Mouse (Mus musculus): ENCODE data around the gene March8. TPM values are rescaled to one million over a fixed set of nuclear protein-coding genes. Genes with fewer than 3 reads are reported as not detected.

March8 gene
- polyA plus RNA-seq (2016; fragmentation: Nextera tagmentation; extraction: Ambion mirVana), result 25.8 and 29.6 TPM in 2 replicates

GRCm38 (mm10) chr6:116337835-116338501 lies at the start of gene March8:
TSS of gene March8 (plus strand) at chr6:116338024.
- peak within 1 kb of the TSS; percentile 91 for H3K27ac ChIP-seq
- under 1% methylated on average over 75 of the region's 75 CpGs for WGBS

GRCm38 (mm10) chr6:116311411-116311810 lies 26.4 kb upstream of the March8 start:
- Histone ChIP-seq H3K4me3 (no peak overlapping the region), H3K4me1 (peaks cover 9% of the 10 kb centered on the region; the same call in 1 of the 2 replicates), H3K27me3 (ENCODE audit: insufficient read depth, poor library complexity, severe bottlenecking) (no peaks in the 10 kb centered on the region), H3K36me3 (no peaks in the 10 kb centered on the region), H3K27ac (no peak overlapping the region), H3K9me3 (no peaks in the 10 kb centered on the region)
- 92% methylated on average over 2 of the region's 2 CpGs for WGBS
- no peak for DNase-seq (ENCODE audit: low spot score)

More at GRCm38 (mm10) chr6:116337835-116338501, at the start of gene March8:
- H3K4me3 ChIP-seq, result peak within 1 kb of the TSS; percentile 97
- H3K36me3 ChIP-seq, result no peaks in the 10 kb centered on the region
- H3K4me1 ChIP-seq, result no peaks in the 10 kb centered on the region
- DNase-seq (ENCODE audit: low spot score), result peak; percentile 94
- H3K27me3 ChIP-seq (ENCODE audit: insufficient read depth, poor library complexity, severe bottlenecking), result 0 out of 2 replicates have a peak, but pooled peaks cover 12% of the 10 kb centered on the region
- no peaks in the 10 kb centered on the region for H3K9me3 ChIP-seq

- Histone ChIP-seq H3K4me1 (peaks cover 2% of the 10 kb centered on the region; the same call in 1 of the 2 replicates), H3K4me3 (no peak overlapping the region), H3K36me3 (no peaks in the 10 kb centered on the region), H3K27ac (no peak overlapping the region), H3K9me3 (no peaks in the 10 kb centered on the region), H3K27me3 (ENCODE audit: insufficient read depth, poor library complexity, severe bottlenecking) (no peaks in the 10 kb centered on the region)
- no peak for DNase-seq (ENCODE audit: low spot score)
- WGBS, result 74% methylated on average over 3 of the region's 3 CpGs
Measured at GRCm38 (mm10) chr6:116319259-116319658, 18.6 kb upstream of the March8 start.

GRCm38 (mm10) chr6:116326641-116327040 lies 11.2 kb upstream of the March8 start:
- no peak overlapping the region for H3K27ac ChIP-seq
- DNase-seq (ENCODE audit: low spot score), result no peak
- no peaks in the 10 kb centered on the region for H3K27me3 ChIP-seq (ENCODE audit: insufficient read depth, poor library complexity, severe bottlenecking)
- H3K36me3 ChIP-seq, result no peaks in the 10 kb centered on the region
- no peaks in the 10 kb centered on the region for H3K4me1 ChIP-seq
- no peak overlapping the region for H3K4me3 ChIP-seq
- H3K9me3 ChIP-seq, result no peaks in the 10 kb centered on the region
- 81% methylated on average over 3 of the region's 3 CpGs for WGBS

- no peak for DNase-seq (ENCODE audit: low spot score)
- Histone ChIP-seq H3K27ac (no peak overlapping the region), H3K36me3 (no peaks in the 10 kb centered on the region), H3K27me3 (ENCODE audit: insufficient read depth, poor library complexity, severe bottlenecking) (0 out of 2 replicates have a peak, but pooled peaks cover 8% of the 10 kb centered on the region), H3K4me1 (no peaks in the 10 kb centered on the region), H3K4me3 (no peak overlapping the region), H3K9me3 (no peaks in the 10 kb centered on the region)
- 86% methylated on average over 2 of the region's 2 CpGs for WGBS
Measured at GRCm38 (mm10) chr6:116331396-116331795, 6.4 kb upstream of the March8 start.

GRCm38 (mm10) chr6:116337466-116337834 lies 374 bp upstream of the March8 start:
- Histone ChIP-seq H3K9me3 (no peaks in the 10 kb centered on the region), H3K36me3 (no peaks in the 10 kb centered on the region), H3K4me1 (no peaks in the 10 kb centered on the region), H3K4me3 (peak overlapping the region; percentile 97), H3K27me3 (ENCODE audit: insufficient read depth, poor library complexity, severe bottlenecking) (0 out of 2 replicates have a peak, but pooled peaks cover 12% of the 10 kb centered on the region), H3K27ac (peak overlapping the region; percentile 91; the same call in 1 of the 2 replicates)
- DNase-seq (ENCODE audit: low spot score), result no peak
- WGBS, result 2% methylated on average over 7 of the region's 7 CpGs

GRCm38 (mm10) chr6:116338520-116338919 lies 696 bp downstream of the March8 start:
- Histone ChIP-seq H3K36me3 (no peaks in the 10 kb centered on the region), H3K27me3 (ENCODE audit: insufficient read depth, poor library complexity, severe bottlenecking) (0 out of 2 replicates have a peak, but pooled peaks cover 12% of the 10 kb centered on the region), H3K4me1 (no peaks in the 10 kb centered on the region), H3K9me3 (no peaks in the 10 kb centered on the region), H3K27ac (peak overlapping the region; percentile 91), H3K4me3 (peak overlapping the region; percentile 97)
- WGBS, result 6% methylated on average over 8 of the region's 8 CpGs
- DNase-seq (ENCODE audit: low spot score), result no peak

GRCm38 (mm10) chr6:116339088-116339487 lies 1.3 kb downstream of the March8 start:
- WGBS, result 80% methylated on average over 5 of the region's 5 CpGs
- Histone ChIP-seq H3K27me3 (ENCODE audit: insufficient read depth, poor library complexity, severe bottlenecking) (0 out of 2 replicates have a peak, but pooled peaks cover 12% of the 10 kb centered on the region), H3K4me3 (no peak overlapping the region)

GRCm38 (mm10) chr6:116340521-116340920 lies 2.7 kb downstream of the March8 start:
- no peaks in the 10 kb centered on the region for H3K36me3 ChIP-seq
- 0 out of 2 replicates have a peak, but pooled peaks cover 9% of the 10 kb centered on the region for H3K27me3 ChIP-seq (ENCODE audit: insufficient read depth, poor library complexity, severe bottlenecking)
- DNase-seq (ENCODE audit: low spot score), result no peak
- H3K9me3 ChIP-seq, result no peaks in the 10 kb centered on the region
- H3K4me1 ChIP-seq, result no peaks in the 10 kb centered on the region
- H3K4me3 ChIP-seq, result no peak overlapping the region
- WGBS, result 83% methylated on average over 1 of the region's 1 CpGs
- no peak overlapping the region for H3K27ac ChIP-seq

More at GRCm38 (mm10) chr6:116339088-116339487, 1.3 kb downstream of the March8 start:
- no peak for DNase-seq (ENCODE audit: low spot score)
- no peaks in the 10 kb centered on the region for H3K36me3 ChIP-seq
- no peaks in the 10 kb centered on the region for H3K9me3 ChIP-seq
- H3K4me1 ChIP-seq, result no peaks in the 10 kb centered on the region
- H3K27ac ChIP-seq, result no peak overlapping the region

- no peak overlapping the region for H3K4me3 ChIP-seq
- no peak overlapping the region for H3K27ac ChIP-seq
- no peaks in the 10 kb centered on the region for H3K27me3 ChIP-seq (ENCODE audit: insufficient read depth, poor library complexity, severe bottlenecking)
- no peak for DNase-seq (ENCODE audit: low spot score)
- WGBS, result 82% methylated on average over 2 of the region's 2 CpGs
- no peaks in the 10 kb centered on the region for H3K9me3 ChIP-seq
- H3K36me3 ChIP-seq, result no peaks in the 10 kb centered on the region
- peaks cover 8% of the 10 kb centered on the region for H3K4me1 ChIP-seq
Measured at GRCm38 (mm10) chr6:116347953-116348352, 10.1 kb downstream of the March8 start.

- Histone ChIP-seq H3K36me3 (no peaks in the 10 kb centered on the region), H3K9me3 (no peaks in the 10 kb centered on the region), H3K4me3 (no peak overlapping the region), H3K4me1 (peaks cover 8% of the 10 kb centered on the region), H3K27ac (no peak overlapping the region), H3K27me3 (ENCODE audit: insufficient read depth, poor library complexity, severe bottlenecking) (no peaks in the 10 kb centered on the region)
- DNase-seq (ENCODE audit: low spot score), result peak; percentile 82
- 28% methylated on average over 3 of the region's 3 CpGs for WGBS
Measured at GRCm38 (mm10) chr6:116349997-116350396, 12.2 kb downstream of the March8 start.

- Histone ChIP-seq H3K36me3 (no peaks in the 10 kb centered on the region), H3K27ac (no peak overlapping the region), H3K4me1 (peaks cover 8% of the 10 kb centered on the region), H3K27me3 (ENCODE audit: insufficient read depth, poor library complexity, severe bottlenecking) (no peaks in the 10 kb centered on the region), H3K9me3 (no peaks in the 10 kb centered on the region), H3K4me3 (no peak overlapping the region)
- no peak for DNase-seq (ENCODE audit: low spot score)
- 76% methylated on average over 6 of the region's 6 CpGs for WGBS
Measured at GRCm38 (mm10) chr6:116350643-116351042, 12.8 kb downstream of the March8 start.

- Histone ChIP-seq H3K9me3 (no peaks in the 10 kb centered on the region), H3K27me3 (ENCODE audit: insufficient read depth, poor library complexity, severe bottlenecking) (no peaks in the 10 kb centered on the region), H3K27ac (no peak overlapping the region), H3K4me3 (no peak overlapping the region), H3K36me3 (no peaks in the 10 kb centered on the region), H3K4me1 (peaks cover 8% of the 10 kb centered on the region)
- DNase-seq (ENCODE audit: low spot score), result no peak
- WGBS, result 76% methylated on average over 4 of the region's 4 CpGs
Measured at GRCm38 (mm10) chr6:116351534-116351933, 13.7 kb downstream of the March8 start.

Data from heart, embryonic 10.5 days (tissue).